Mouse (Mus musculus) heart, embryonic 16.5 days (tissue): ENCODE results near the gene Cldn18. TPM values are rescaled to one million over a fixed set of nuclear protein-coding genes. Genes with fewer than 3 reads are reported as not detected.

ENCODE experiments used
- ATAC-seq: fragments of 200-750 bp; cut with Nextera tagmentation; replicated peaks from 2 replicates; pipeline ENCODE4 v1.8.0; 2017; ENCODE audit warnings: moderate number of reproducible peaks; ENCODE audit not compliant: insufficient read depth, low FRiP score; ENCODE audit errors: extremely low read depth
- H3K27ac ChIP-seq: fragments of 300-500 bp; sonication (generic); 2 replicates; pipeline ENCODE4 v1.5.1; 2014; ENCODE audit warnings: mild to moderate bottlenecking, low read length, control low read depth, moderate library complexity
- H3K27me3 ChIP-seq: fragments of 300-500 bp; sonication (generic); 2 replicates; pipeline ENCODE4 v1.6.1; 2014; ENCODE audit warnings: low read length, mixed read lengths; ENCODE audit not compliant: control insufficient read depth, insufficient read depth
- H3K36me3 ChIP-seq: fragments of 300-500 bp; sonication (generic); 2 replicates; pipeline ENCODE4 v1.6.1; 2014; ENCODE audit not compliant: control insufficient read depth, insufficient read depth
- H3K4me1 ChIP-seq: fragments of 300-500 bp; sonication (generic); 2 replicates; pipeline ENCODE4 v1.6.1; 2014; ENCODE audit warnings: low read length, mixed read lengths; ENCODE audit not compliant: control insufficient read depth, insufficient read depth
- H3K4me2 ChIP-seq: fragments of 300-500 bp; sonication (generic); 2 replicates; pipeline ENCODE4 v1.6.1; 2014; ENCODE audit warnings: low read depth, mild to moderate bottlenecking, control low read depth, low read length
- H3K4me3 ChIP-seq: fragments of 300-500 bp; sonication (generic); 2 replicates; pipeline ENCODE4 v1.5.1; 2014; ENCODE audit warnings: mild to moderate bottlenecking, control low read depth, low read length
- H3K9ac ChIP-seq: fragments of 300-500 bp; sonication (generic); 2 replicates; pipeline ENCODE4 v1.6.1; 2014; ENCODE audit warnings: low read length, control low read depth
- H3K9me3 ChIP-seq: fragments of 300-500 bp; sonication (generic); replicated peaks from 2 replicates; pipeline ENCODE4 v1.6.1; 2016; ENCODE audit warnings: low read length; ENCODE audit not compliant: control insufficient read depth
- WGBS: fragments of 180-500 bp; shearing (Covaris S2); extraction: QIAGEN DNeasy Blood & Tissue Kit; methylation state at CpG from one replicate; pipeline ENCODE4 v1.1.7; 2014; 5-methylcytosine and 5-hydroxymethylcytosine counted together
- polyA plus RNA-seq: library from polyadenylated mRNA; unstranded; fragments of >200 nt; fragmentation: Nextera tagmentation; extraction: Ambion mirVana; gene quantifications from 2 replicates; pipeline ENCODE4 v1.2.1, GENCODE M21; 2015

The Cldn18 gene
- polyA plus RNA-seq, 1 experiment from 2014 or later = 2.8 TPM

DNA sequence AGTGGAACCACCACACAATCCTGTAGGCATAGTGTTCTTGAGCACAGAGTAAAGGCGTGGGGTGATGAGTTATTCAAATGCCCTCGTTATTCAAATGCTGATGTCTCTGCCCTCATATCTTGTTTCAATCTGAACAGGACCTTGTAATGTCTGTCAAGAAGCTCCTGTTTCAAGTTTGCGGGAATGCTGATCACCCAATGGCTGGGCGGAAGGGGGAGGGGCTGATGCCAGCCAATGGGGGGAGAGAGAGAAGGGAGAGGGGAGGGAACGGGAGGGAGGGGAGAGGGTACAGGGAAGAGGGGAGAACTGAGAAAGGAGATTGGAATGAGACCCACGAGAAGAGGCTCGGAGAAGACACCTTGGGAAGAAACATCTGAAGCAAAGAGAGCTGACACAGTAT, 22.1 kb downstream of the Cldn18 start:
- H3K9ac ChIP-seq = no peak overlapping the region
- H3K27ac ChIP-seq = no peak overlapping the region
- no peaks in the 10 kb centered on the region for H3K27me3 ChIP-seq
- no peaks in the 10 kb centered on the region for H3K4me1 ChIP-seq
- no peaks in the 10 kb centered on the region for H3K9me3 ChIP-seq
- no peak for ATAC-seq
- no peak overlapping the region for H3K4me2 ChIP-seq
- H3K4me3 ChIP-seq = no peak overlapping the region
- WGBS = 51% methylated on average over 7 of the region's 7 CpGs
- H3K36me3 ChIP-seq = no peaks in the 10 kb centered on the region

DNA sequence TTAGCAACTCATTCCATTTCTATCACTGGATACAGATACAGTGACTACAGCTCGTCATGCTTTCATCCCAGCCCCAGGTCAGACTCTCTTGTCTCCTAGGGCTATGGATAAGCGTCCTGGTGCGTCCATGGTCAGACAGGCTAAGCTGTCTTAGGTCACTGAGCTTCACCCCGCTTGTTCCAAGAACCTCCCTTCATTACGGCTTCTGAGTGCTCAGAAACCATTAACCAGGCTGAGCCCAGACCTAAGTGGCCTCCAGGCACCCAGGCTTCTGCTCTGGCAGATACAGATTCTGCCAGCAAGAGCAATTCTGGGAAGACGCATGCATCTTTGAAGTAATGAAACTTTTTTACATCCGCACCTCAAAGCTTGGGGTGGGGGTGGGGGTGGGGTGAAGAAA, 26.7 kb downstream of the Cldn18 start:
- H3K4me1 ChIP-seq = no peaks in the 10 kb centered on the region
- H3K9ac ChIP-seq = no peak overlapping the region
- 77% methylated on average over 7 of the region's 7 CpGs for WGBS
- H3K9me3 ChIP-seq = no peaks in the 10 kb centered on the region
- H3K4me2 ChIP-seq = no peak overlapping the region
- H3K4me3 ChIP-seq = no peak overlapping the region
- H3K27me3 ChIP-seq = no peaks in the 10 kb centered on the region
- no peaks in the 10 kb centered on the region for H3K36me3 ChIP-seq
- no peak overlapping the region for H3K27ac ChIP-seq
- no peak for ATAC-seq

DNA sequence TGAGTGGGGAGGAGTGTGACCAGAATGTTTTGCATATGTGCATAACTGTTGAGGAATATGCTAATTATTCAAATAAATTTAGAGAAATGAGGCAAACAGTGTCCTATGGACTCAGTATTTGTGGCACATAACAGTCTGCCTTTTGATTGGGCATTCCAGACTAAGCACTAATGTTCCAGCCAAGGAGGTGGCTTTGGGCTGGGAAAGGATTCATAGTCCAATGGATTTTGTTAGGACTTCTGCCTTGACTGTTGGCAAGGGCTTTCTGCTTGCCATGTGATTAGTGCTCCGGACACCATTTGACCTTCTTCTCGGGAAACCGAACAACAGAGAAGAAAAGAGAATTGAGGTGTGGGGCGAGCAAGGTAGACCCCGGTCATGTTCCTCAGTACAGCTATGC, 27.3 kb downstream of the Cldn18 start:
- H3K27ac ChIP-seq = no peak overlapping the region
- WGBS = 86% methylated on average over 5 of the region's 5 CpGs
- no peak overlapping the region for H3K4me3 ChIP-seq
- H3K4me2 ChIP-seq = no peak overlapping the region
- H3K4me1 ChIP-seq = no peaks in the 10 kb centered on the region; the same call in 1 of the 2 replicates
- no peaks in the 10 kb centered on the region for H3K27me3 ChIP-seq
- H3K36me3 ChIP-seq = no peaks in the 10 kb centered on the region
- no peak overlapping the region for H3K9ac ChIP-seq
- no peak for ATAC-seq
- no peaks in the 10 kb centered on the region for H3K9me3 ChIP-seq

DNA sequence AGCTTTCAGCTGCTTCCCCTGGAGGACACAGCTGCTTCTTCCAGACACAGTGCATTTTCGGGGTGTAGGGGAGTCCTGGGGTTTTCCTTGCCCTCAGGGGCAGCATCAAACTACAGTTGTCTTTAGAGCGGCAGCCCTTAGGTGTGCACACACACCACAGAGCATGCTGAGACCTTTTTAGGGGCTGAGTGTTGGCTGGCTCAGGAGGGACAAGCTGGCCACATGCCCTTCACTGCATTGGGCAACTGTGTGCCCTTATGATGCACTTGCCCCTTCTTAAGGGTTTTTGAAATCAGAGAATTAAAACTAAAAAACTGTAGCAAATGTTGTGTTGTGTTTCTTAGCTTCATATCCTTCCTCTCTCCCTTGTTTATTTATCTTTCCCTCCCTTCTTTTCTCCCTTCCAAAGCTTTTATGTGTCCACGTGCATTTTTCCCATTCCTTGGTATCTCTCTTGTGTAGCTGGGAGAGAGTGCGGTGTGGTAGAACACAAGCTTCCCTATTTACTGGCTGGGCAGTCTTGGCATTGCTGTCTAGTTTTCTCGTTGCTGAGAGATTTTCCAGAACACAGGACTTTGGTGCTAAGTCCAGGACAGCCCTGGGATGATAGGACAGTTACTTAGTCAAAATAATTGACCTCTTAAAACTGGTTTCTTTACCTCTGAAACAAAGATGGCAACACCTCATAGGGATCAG, 31.4 kb downstream of the Cldn18 start:
- ATAC-seq = no peak
- H3K27me3 ChIP-seq = no peaks in the 10 kb centered on the region
- H3K27ac ChIP-seq = no peak overlapping the region
- no peaks in the 10 kb centered on the region for H3K9me3 ChIP-seq
- H3K4me1 ChIP-seq = peaks cover 8% of the 10 kb centered on the region
- H3K9ac ChIP-seq = no peak overlapping the region
- H3K4me2 ChIP-seq = no peak overlapping the region
- no peaks in the 10 kb centered on the region for H3K36me3 ChIP-seq
- WGBS = 60% methylated on average over 5 of the region's 5 CpGs
- H3K4me3 ChIP-seq = no peak overlapping the region

DNA sequence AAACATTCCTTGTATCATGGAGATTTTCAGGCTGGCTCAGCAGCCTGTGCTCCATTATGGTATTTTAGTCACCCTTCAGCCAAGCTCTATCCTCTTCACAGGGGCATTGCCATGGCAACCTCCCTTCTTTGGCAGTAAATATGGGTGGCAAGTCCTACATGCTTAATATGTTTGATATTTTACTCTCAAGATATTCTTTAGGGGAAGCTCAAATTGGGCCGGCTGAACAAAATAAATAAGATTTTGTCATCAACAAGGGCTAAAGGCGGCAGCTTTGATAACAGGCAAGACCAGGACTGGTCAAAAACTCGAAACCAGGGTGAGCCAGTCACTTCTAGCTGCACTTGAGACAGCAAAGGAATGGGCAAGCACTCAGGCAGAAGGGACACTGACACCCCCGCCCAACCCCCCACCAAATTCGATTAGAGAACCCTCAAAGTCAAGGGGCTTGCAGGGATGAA, 32.0 kb downstream of the Cldn18 start:
- H3K27ac ChIP-seq = no peak overlapping the region
- H3K9me3 ChIP-seq = no peaks in the 10 kb centered on the region
- H3K27me3 ChIP-seq = no peaks in the 10 kb centered on the region
- no peak overlapping the region for H3K4me2 ChIP-seq
- 52% methylated on average over 5 of the region's 5 CpGs for WGBS
- no peak overlapping the region for H3K9ac ChIP-seq
- peaks cover 8% of the 10 kb centered on the region for H3K4me1 ChIP-seq
- no peak for ATAC-seq
- H3K36me3 ChIP-seq = no peaks in the 10 kb centered on the region
- no peak overlapping the region for H3K4me3 ChIP-seq

DNA sequence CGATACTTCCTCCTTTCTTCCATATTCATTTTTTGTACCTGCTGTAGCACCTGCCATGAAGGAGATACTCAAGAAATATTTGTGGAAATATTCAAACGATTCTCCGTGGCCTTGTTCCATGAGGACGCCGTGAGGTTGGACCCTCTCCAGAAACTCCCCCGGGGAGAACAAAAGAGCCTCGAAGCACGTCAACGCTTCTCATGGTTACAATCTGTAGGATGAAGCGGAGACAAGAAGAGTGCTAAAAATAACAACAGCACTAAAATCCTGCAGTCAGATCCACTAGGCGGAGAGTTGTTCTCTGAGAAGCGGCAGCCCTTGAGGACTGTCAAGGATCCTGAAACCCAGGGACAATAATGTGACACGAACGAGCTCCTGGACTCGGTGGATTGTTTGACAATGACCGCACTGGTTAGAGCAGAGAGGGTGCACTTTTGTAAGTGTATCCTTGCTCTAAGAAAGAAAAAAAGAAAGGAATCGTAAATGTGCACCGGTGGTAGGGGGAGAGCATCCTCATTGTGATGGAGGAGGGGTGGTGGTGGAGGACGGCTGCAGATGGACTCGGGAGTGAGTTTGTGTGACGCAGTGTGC, 35.0 kb downstream of the Cldn18 start:
- H3K9ac ChIP-seq = peak overlapping the region; percentile 17; the same call in 1 of the 2 replicates
- peaks cover 8% of the 10 kb centered on the region for H3K4me1 ChIP-seq
- peak; percentile 55 for ATAC-seq
- peak overlapping the region; percentile 34 for H3K4me3 ChIP-seq
- peak overlapping the region; percentile 48 for H3K27ac ChIP-seq
- no peaks in the 10 kb centered on the region for H3K27me3 ChIP-seq
- no peaks in the 10 kb centered on the region for H3K9me3 ChIP-seq
- WGBS = 31% methylated on average over 21 of the region's 21 CpGs
- peak overlapping the region; percentile 69 for H3K4me2 ChIP-seq
- no peaks in the 10 kb centered on the region for H3K36me3 ChIP-seq

DNA sequence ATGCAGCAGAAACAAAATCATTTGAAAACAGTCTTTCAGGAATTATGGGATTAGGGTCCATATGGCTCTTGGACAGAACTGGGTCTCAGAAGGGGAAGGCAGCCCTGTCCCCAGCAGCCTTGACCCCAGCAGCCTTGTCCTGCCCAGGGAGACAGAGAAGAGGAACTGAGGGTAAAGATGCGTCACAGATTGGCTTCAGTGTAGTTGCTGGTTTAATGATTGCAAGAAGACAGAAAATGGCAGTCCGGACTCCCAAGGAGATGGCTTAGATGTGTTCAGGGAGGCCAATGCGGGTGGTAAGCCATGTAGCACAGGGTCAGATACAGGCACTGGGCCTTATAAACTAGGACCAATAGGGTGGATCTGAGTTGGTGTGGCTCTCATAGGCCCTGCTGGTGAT, 41.4 kb downstream of the Cldn18 start:
- Histone ChIP-seq H3K4me2 (no peak overlapping the region), H3K4me1 (no peaks in the 10 kb centered on the region), H3K36me3 (no peaks in the 10 kb centered on the region), H3K27ac (no peak overlapping the region), H3K4me3 (no peak overlapping the region), H3K27me3 (no peaks in the 10 kb centered on the region), H3K9ac (no peak overlapping the region), H3K9me3 (no peaks in the 10 kb centered on the region)
- WGBS = 90% methylated on average over 3 of the region's 3 CpGs
- ATAC-seq = no peak

DNA sequence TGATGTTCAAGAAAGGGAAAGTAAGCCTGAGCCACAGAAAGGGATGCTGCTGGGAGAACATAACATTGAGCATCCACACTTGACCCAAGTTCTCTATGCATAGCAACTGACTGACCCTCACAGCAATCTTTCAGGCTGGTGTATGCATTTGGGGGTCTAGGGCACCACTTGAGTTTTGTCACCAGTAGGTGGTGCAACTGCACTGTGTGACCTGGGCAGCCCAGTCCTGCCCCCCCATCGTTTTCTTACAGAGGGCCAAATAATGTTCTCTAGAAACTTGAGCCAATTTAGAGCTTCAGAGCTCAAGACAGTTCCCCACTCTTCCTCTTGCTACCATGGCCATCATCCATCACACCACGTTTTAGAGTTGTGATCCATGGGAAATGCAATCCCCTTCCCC, 45.5 kb downstream of the Cldn18 start:
- WGBS = 35% methylated on average over 2 of the region's 2 CpGs
- H3K36me3 ChIP-seq = peaks cover 32% of the 10 kb centered on the region
- H3K27me3 ChIP-seq = no peaks in the 10 kb centered on the region
- H3K4me2 ChIP-seq = no peak overlapping the region
- no peak overlapping the region for H3K27ac ChIP-seq
- H3K9me3 ChIP-seq = peaks cover 5% of the 10 kb centered on the region; the same call in 1 of the 2 replicates
- H3K4me3 ChIP-seq = no peak overlapping the region
- no peak for ATAC-seq
- H3K9ac ChIP-seq = no peak overlapping the region
- no peaks in the 10 kb centered on the region for H3K4me1 ChIP-seq

DNA sequence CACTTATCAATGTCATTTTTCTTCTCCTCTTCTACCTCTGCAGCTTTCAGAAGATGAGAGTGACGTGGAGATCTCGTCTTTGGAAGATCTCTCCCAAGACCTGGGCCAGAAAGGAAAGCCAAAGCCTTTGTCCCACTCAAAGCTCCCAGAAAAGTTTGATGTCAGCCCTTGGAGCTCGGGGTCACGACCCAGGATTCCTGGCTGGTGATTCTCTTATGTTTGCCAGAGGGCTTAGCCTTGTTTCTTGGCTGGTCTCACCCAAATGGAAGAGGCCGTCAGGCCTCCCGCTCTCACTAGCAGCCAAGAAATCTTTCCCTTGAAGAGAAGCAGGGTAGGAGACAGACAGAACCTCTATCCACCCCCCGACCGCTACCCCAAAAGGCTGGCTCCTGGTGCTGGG, 49.5 kb downstream of the Cldn18 start:
- Histone ChIP-seq H3K36me3 (peaks cover 52% of the 10 kb centered on the region), H3K4me2 (no peak overlapping the region), H3K4me3 (no peak overlapping the region), H3K4me1 (no peaks in the 10 kb centered on the region), H3K9ac (no peak overlapping the region), H3K27ac (no peak overlapping the region), H3K27me3 (no peaks in the 10 kb centered on the region), H3K9me3 (peaks cover 5% of the 10 kb centered on the region; the same call in 1 of the 2 replicates)
- no peak for ATAC-seq
- WGBS = 76% methylated on average over 8 of the region's 8 CpGs
